Mouse (Mus musculus): ENCODE results near the gene Fam160b1.

DNA sequence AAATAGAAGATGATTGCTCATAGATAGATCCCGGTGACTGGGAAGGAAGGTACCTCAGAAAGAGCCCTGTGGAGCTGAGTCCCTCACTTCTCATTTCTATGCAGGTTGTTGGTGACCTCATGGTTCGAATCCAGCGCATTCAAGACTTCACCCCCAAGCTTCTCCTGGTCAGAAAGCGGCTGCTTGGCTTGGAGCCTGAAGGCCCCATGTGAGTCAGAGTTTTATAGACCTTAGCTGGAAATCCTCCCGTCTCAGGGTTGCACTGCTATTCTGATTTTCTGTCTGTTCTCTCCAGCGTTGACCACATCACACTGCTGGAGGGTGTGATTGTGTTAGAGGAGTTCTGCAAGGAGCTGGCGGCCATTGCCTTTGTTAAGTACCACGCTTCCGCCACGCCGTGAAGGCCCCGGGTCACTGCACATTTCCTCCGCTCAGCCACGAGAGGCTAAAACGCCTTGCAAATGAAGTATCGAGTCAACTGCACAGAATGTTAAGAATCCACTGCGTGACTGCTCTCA is 25.8 kb downstream of the Fam160b1 start:
- TF ChIP-seq EP300 (IDR thresholded peaks at IDR 0.05; ENCODE audit: low read length) (no peak), MAZ (IDR thresholded peaks at IDR 0.05; ENCODE audit: low read depth, low read length) (no peak), POLR2A (IDR thresholded peaks at IDR 0.05; ENCODE audit: low read depth, low read length) (no peak), POLR2AphosphoS2 (IDR thresholded peaks at IDR 0.05; ENCODE audit: low read depth, low read length) (no peak), CTCF (conservative IDR thresholded peaks at IDR 0.05 in 1 of 2, IDR thresholded peaks at IDR 0.05 in 1 of 2; ENCODE audit: low read depth in 2 of 2, low read length in 2 of 2) (no peak), USF1 (IDR thresholded peaks at IDR 0.05; ENCODE audit: low read depth, low read length) (no peak), CHD2 (IDR thresholded peaks at IDR 0.05; ENCODE audit: low read length) (no peak)
